Mouse (Mus musculus) heart, adult 2 months (tissue): ENCODE measurements at regions not wholly inside any gene's neighbourhood (a gene's known extent, or its start where the extent isn't known, plus 50 kb on each side); places are given as distances from the start of the nearest gene placed in this dataset.

Source experiments
- DNase-seq, 2 experiments: peaks; one replicate each; pipeline ENCODE4 v3.0.0; 2021
- H3K27ac ChIP-seq: fragments of 200-600 bp; 2 replicates; pipeline ENCODE4 v1.8.1; 2022
- H3K27me3 ChIP-seq: fragments of 200-500 bp; 2 replicates; pipeline ENCODE4 v1.6.1; 2012; ENCODE audit warnings: mild to moderate bottlenecking, low read length, inconsistent platforms, mixed read lengths; ENCODE audit not compliant: control insufficient read depth, insufficient read depth
- H3K36me3 ChIP-seq: fragments of 200-500 bp; 2 replicates; pipeline ENCODE4 v1.6.1; 2012; ENCODE audit warnings: low read length, inconsistent platforms; ENCODE audit not compliant: control insufficient read depth, insufficient read depth
- H3K4me1 ChIP-seq: fragments of 200-500 bp; 2 replicates; pipeline ENCODE4 v1.6.1; 2011; ENCODE audit warnings: low read length; ENCODE audit not compliant: control insufficient read depth, insufficient read depth
- H3K4me3 ChIP-seq: fragments of 200-600 bp; 2 replicates; pipeline ENCODE4 v1.8.1; 2022
- H3K79me2 ChIP-seq: fragments of 200-500 bp; replicated peaks from 2 replicates; pipeline ENCODE4 v1.6.1; 2012; ENCODE audit warnings: mild to moderate bottlenecking, inconsistent platforms, low read length, moderate library complexity, mixed read lengths; ENCODE audit not compliant: control insufficient read depth, insufficient read depth
- H3K9ac ChIP-seq: fragments of 200-500 bp; 2 replicates; pipeline ENCODE4 v1.6.1; 2012; ENCODE audit warnings: low read depth, mild to moderate bottlenecking, control low read depth, inconsistent platforms, low read length, mixed read lengths
- CTCF ChIP-seq: fragments of 200-600 bp; IDR thresholded peaks from 2 replicates; pipeline ENCODE4 v1.8.1; 2022; ENCODE audit warnings: antibody characterized with exemption, mild to moderate bottlenecking, moderate library complexity
- EP300 ChIP-seq: fragments of 200-500 bp; IDR thresholded peaks from 2 replicates; pipeline ENCODE4 v1.6.1; 2011; ENCODE audit warnings: low read depth, low read length, control low read depth; ENCODE audit not compliant: insufficient read depth
- POLR2A ChIP-seq: fragments of 200-500 bp; IDR thresholded peaks from 2 replicates; pipeline ENCODE4 v1.6.1; 2011; ENCODE audit warnings: mild to moderate bottlenecking, low read depth, low read length, control low read depth; ENCODE audit not compliant: insufficient read depth
- WGBS: fragments of 180-500 bp; shearing (Covaris S2); methylation state at CpG from one replicate; pipeline ENCODE4 v1.1.7; 2018; 5-methylcytosine and 5-hydroxymethylcytosine counted together
- intact Hi-C: fragments of 180-260 bp; cut with DNase I; formaldehyde crosslinking; loops from one replicate; pipeline ENCODE4 v1.15.1; 2025

DNA sequence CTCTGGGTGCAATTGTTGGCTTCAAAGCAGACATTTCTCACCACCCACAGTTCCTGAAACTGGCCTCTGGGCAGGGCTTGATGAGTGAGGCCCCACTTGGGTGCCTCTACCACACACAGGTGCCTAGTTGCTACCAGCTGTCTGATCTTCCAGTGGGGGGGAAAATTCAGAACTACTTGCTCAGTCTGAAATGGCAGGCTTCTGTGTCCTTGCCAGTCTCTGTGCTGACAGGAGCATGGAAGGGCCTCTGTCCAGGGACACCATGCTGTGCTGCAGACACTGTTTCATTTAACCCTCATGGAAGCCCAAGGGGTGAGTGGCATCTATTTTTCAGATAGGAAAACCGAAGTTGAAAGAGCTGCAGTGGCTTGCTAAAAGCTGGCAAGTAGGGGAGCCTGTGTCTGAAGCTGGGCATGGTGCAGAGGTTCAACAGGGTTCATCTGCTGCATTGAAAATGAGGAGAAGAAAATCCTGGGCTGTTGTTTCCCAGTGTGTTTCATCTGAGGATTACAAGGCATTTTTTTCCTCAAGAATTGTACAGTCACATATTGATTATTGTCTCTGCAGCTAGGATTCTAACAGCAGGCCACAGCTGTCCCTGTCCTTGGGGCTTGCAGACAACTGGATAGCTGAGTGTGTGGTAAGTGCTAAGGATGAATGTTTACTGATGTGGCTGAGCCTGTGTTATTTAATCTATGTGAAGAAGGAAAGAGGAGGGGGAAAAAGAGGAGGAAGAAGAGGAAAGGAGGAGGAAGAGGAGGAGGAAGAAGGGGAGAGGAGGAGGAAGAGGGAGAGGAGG lies 78.4 kb upstream of the Gadd45a start:
- WGBS = 41% methylated on average over 1 of the region's 1 CpGs
- Histone ChIP-seq H3K36me3 (no peaks in the 10 kb centered on the region), H3K4me3 (no peak overlapping the region), H3K79me2 (no peaks in the 10 kb centered on the region), H3K27me3 (no peaks in the 10 kb centered on the region), H3K27ac (no peak overlapping the region), H3K4me1 (peaks cover 1% of the 10 kb centered on the region; the same call in 1 of the 2 replicates), H3K9ac (no peak overlapping the region)
- no peak for DNase-seq
- intact Hi-C loops = no loop called here
- TF ChIP-seq EP300 = no peak
- no peak for TF ChIP-seq CTCF
- TF ChIP-seq POLR2A = no peak

DNA sequence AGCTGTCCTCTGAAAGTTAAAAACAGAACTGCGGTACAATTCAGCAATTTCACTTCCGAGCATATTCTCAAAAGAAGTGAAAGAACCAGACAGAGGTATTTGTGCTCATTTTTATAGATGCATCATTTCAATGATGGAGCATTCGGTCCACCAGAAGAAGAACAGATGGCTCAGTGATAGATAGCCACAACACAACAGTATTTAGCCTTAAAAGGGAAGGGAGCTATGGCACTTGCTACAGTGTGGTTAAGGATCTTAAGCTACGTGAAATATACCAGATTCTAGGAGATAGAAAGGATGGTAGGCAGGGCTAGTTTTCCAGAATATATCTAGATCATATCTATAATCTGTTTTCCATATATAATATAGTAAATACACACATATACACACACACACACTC lies 77.5 kb upstream of the Gadd45a start:
- intact Hi-C loops = no loop called here
- WGBS = 96% methylated on average over 4 of the region's 4 CpGs
- no peak for DNase-seq
- H3K79me2 ChIP-seq = no peaks in the 10 kb centered on the region
- H3K4me3 ChIP-seq = no peak overlapping the region
- no peaks in the 10 kb centered on the region for H3K27me3 ChIP-seq
- TF ChIP-seq EP300 = no peak
- no peak for TF ChIP-seq CTCF
- TF ChIP-seq POLR2A = no peak
- peaks cover 1% of the 10 kb centered on the region; the same call in 1 of the 2 replicates for H3K4me1 ChIP-seq
- no peak overlapping the region for H3K9ac ChIP-seq
- H3K36me3 ChIP-seq = no peaks in the 10 kb centered on the region
- H3K27ac ChIP-seq = no peak overlapping the region

DNA sequence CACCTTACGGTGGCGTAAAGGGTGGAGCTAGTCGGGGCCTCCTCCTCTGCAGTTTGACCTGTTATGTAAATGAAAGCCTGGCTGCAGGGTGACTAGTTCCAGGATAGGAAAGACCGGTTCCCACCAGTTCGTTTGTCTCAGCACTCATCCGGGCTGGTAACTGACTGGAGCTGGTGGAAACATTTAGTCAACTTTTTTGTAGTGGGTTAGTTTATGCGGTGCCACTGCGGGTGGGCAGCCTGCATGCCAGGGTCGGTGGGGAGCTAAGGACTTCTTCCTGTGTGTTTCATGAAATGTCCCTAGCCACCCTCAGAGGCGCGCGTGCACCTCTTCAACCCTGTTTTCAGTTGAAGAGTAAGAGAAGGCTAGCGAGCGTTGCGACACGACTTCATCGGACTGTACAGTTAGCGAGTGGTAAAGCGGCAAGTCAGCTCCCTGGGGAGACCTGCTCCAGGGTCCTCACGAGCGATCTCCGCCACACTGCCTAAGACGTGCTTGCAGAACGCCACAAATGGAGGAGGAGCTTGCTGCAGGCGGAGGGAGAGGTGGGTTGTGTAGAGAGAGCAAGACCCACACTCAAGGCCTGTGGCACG lies 76.5 kb upstream of the Gadd45a start:
- DNase-seq = no peak
- no peaks in the 10 kb centered on the region for H3K79me2 ChIP-seq
- WGBS = 40% methylated on average over 26 of the region's 26 CpGs
- intact Hi-C loops = no loop called here
- no peak overlapping the region for H3K27ac ChIP-seq
- H3K27me3 ChIP-seq = no peaks in the 10 kb centered on the region
- no peak overlapping the region for H3K9ac ChIP-seq
- peaks cover 1% of the 10 kb centered on the region; the same call in 1 of the 2 replicates for H3K4me1 ChIP-seq
- no peak overlapping the region for H3K4me3 ChIP-seq
- H3K36me3 ChIP-seq = no peaks in the 10 kb centered on the region
- TF ChIP-seq POLR2A = no peak
- no peak for TF ChIP-seq CTCF
- no peak for TF ChIP-seq EP300

DNA sequence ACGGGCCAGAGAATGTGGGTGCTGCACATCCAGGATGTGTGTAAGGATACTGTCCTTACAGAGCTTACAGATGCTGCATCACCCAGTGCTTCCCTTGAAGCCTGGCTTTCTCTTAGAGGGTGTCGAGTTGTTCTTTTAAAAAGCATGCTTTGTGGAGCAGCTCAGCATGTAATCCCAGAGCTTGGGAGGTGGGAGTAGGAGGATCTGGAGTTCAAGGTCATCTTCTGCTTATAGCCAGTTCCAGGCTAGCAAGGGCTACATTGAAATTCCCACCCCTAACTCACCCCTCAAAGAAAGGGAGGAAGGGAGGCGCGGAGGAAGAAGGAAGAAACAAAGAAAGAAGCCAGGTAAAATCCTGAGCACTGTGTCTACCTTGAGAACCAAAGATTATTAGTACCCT lies 76.0 kb upstream of the Gadd45a start:
- H3K79me2 ChIP-seq = no peaks in the 10 kb centered on the region
- 89% methylated on average over 4 of the region's 4 CpGs for WGBS
- DNase-seq = no peak
- no peaks in the 10 kb centered on the region for H3K27me3 ChIP-seq
- peaks cover 1% of the 10 kb centered on the region; the same call in 1 of the 2 replicates for H3K4me1 ChIP-seq
- no peak for TF ChIP-seq CTCF
- TF ChIP-seq EP300 = no peak
- no peak for TF ChIP-seq POLR2A
- intact Hi-C loops = no loop called here
- H3K36me3 ChIP-seq = no peaks in the 10 kb centered on the region
- no peak overlapping the region for H3K27ac ChIP-seq
- no peak overlapping the region for H3K4me3 ChIP-seq
- no peak overlapping the region for H3K9ac ChIP-seq

DNA sequence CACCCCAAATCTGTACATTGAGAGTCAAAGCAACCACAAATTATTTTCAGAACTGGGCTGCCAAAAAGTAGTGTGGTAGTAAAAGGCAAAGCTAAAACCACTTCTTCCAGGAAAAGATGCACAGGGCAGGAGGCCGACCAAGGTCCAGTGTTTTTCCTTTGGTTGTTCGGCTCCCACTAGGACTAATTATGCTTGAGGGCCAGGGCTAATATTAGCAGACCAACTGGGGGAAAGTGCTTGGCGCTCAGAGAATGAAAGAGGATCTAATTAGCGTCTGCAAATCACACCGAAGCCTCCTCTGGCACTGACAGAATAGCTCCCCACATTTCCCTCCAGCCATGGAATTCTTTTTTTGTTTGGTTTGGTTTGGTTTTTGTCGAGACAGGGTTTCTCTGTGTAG lies 75.1 kb upstream of the Gadd45a start:
- intact Hi-C loops = no loop called here
- no peak overlapping the region for H3K27ac ChIP-seq
- 63% methylated on average over 6 of the region's 6 CpGs for WGBS
- no peak overlapping the region for H3K4me3 ChIP-seq
- no peaks in the 10 kb centered on the region for H3K79me2 ChIP-seq
- peaks cover 1% of the 10 kb centered on the region; the same call in 1 of the 2 replicates for H3K4me1 ChIP-seq
- no peaks in the 10 kb centered on the region for H3K27me3 ChIP-seq
- no peaks in the 10 kb centered on the region for H3K36me3 ChIP-seq
- no peak for DNase-seq
- TF ChIP-seq EP300 = no peak
- TF ChIP-seq POLR2A = no peak
- TF ChIP-seq CTCF = no peak
- no peak overlapping the region for H3K9ac ChIP-seq

DNA sequence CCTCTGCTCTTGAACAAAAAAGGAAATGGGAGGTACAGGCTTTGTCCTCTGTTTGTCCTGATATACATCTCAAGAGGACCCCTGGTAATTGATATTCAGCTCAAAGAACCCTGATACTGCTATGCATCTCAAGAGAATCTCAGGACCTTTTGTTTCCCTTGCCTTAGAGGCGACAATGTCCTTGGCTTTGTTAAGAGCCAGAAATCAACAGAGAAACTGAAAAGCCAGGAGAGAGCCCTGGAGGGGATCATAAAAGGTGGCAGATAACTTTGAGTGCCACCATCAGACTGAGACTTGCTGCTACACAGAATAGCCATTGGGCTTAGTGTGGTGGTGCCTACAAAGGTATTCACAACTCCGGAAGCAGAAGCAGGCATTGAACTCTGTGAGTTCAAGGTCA lies 74.3 kb upstream of the Gadd45a start:
- TF ChIP-seq POLR2A = no peak
- TF ChIP-seq CTCF = no peak
- no peak for TF ChIP-seq EP300
- Histone ChIP-seq H3K36me3 (no peaks in the 10 kb centered on the region), H3K27ac (no peak overlapping the region), H3K9ac (no peak overlapping the region), H3K4me1 (peaks cover 1% of the 10 kb centered on the region; the same call in 1 of the 2 replicates), H3K4me3 (no peak overlapping the region), H3K79me2 (no peaks in the 10 kb centered on the region), H3K27me3 (no peaks in the 10 kb centered on the region)
- intact Hi-C loops = no loop called here
- no peak for DNase-seq
- WGBS = 76% methylated on average over 2 of the region's 2 CpGs
